Mouse (Mus musculus): ENCODE data around the gene Sap25. TPM values are rescaled to one million over a fixed set of nuclear protein-coding genes. Genes with fewer than 3 reads are reported as not detected.

The Sap25 gene
- total RNA-seq, 2 experiments from 2014 or later = 2.1 to 4.0 TPM

- no peak for DNase-seq
These were observed 21.9 kb downstream of the Sap25 start for GRCm38 (mm10) chr5:137663057-137663456.

GRCm38 (mm10) chr5:137668971-137669370 is 27.8 kb downstream of the Sap25 start:
- DNase-seq = no peak

- no peak for DNase-seq
These were observed 29.1 kb downstream of the Sap25 start for GRCm38 (mm10) chr5:137670240-137670639.

GRCm38 (mm10) chr5:137671443-137672240 is 30.5 kb downstream of the Sap25 start:
- DNase-seq = peak; percentile 29

GRCm38 (mm10) chr5:137672361-137672760 is 31.2 kb downstream of the Sap25 start:
- DNase-seq = no peak

GRCm38 (mm10) chr5:137673015-137673414 is 31.9 kb downstream of the Sap25 start:
- DNase-seq = no peak

- DNase-seq = no peak
These were observed 33.7 kb downstream of the Sap25 start for GRCm38 (mm10) chr5:137674786-137675185.

GRCm38 (mm10) chr5:137677859-137678258 is 36.7 kb downstream of the Sap25 start:
- no peak for DNase-seq

- DNase-seq = no peak
These were observed 37.6 kb downstream of the Sap25 start for GRCm38 (mm10) chr5:137678736-137679135.

- DNase-seq = no peak
These were observed 38.6 kb downstream of the Sap25 start for GRCm38 (mm10) chr5:137679726-137680125.

- no peak for DNase-seq
These were observed 41.4 kb downstream of the Sap25 start for GRCm38 (mm10) chr5:137682526-137682925.

GRCm38 (mm10) chr5:137683388-137684293 is 42.5 kb downstream of the Sap25 start:
- DNase-seq = no peak

GRCm38 (mm10) chr5:137684294-137685123 is 43.4 kb downstream of the Sap25 start, which contains the start of gene Agfg2:
Agfg2 (minus strand) TSS chr5:137684726.
- DNase-seq = peak; percentile 88

GRCm38 (mm10) chr5:137685653-137686052 is 44.5 kb downstream of the Sap25 start:
- DNase-seq = no peak

GRCm38 (mm10) chr5:137686127-137686790 is 45.1 kb downstream of the Sap25 start:
- no peak for DNase-seq

- no peak for DNase-seq
These were observed 48.8 kb downstream of the Sap25 start for GRCm38 (mm10) chr5:137689974-137690373.

- DNase-seq = no peak
These were observed 49.4 kb downstream of the Sap25 start for GRCm38 (mm10) chr5:137690531-137690930.

GRCm38 (mm10) chr5:137691881-137692280 is 50.7 kb downstream of the Sap25 start:
- DNase-seq = no peak
